Mouse (Mus musculus): ENCODE data around the gene Akap2.

The Akap2 gene

GRCm38 (mm10) chr4:57764392-57764791 is 46.9 kb downstream of the Akap2 start:
- no peak for DNase-seq

- no peak for DNase-seq
These were observed 47.5 kb downstream of the Akap2 start for GRCm38 (mm10) chr4:57764926-57765325.

- DNase-seq, result no peak
These were observed 48.3 kb downstream of the Akap2 start for GRCm38 (mm10) chr4:57765806-57766205.

GRCm38 (mm10) chr4:57769007-57769406 is 51.5 kb downstream of the Akap2 start:
- DNase-seq, result no peak

GRCm38 (mm10) chr4:57770185-57770823 is 52.8 kb downstream of the Akap2 start:
- no peak for DNase-seq

GRCm38 (mm10) chr4:57771558-57772219 is 54.2 kb downstream of the Akap2 start:
- no peak for DNase-seq

GRCm38 (mm10) chr4:57772851-57773510 is 55.5 kb downstream of the Akap2 start:
- DNase-seq, result no peak

GRCm38 (mm10) chr4:57774517-57774916 is 57.1 kb downstream of the Akap2 start:
- DNase-seq, result no peak

GRCm38 (mm10) chr4:57775582-57775981 is 58.1 kb downstream of the Akap2 start:
- no peak for DNase-seq

- DNase-seq, result no peak
These were observed 62.9 kb downstream of the Akap2 start for GRCm38 (mm10) chr4:57780403-57780802.

GRCm38 (mm10) chr4:57780833-57781641 is 63.6 kb downstream of the Akap2 start:
- DNase-seq, result no peak

- peak; percentile 18 to 20 for DNase-seq
These were observed 64.5 kb downstream of the Akap2 start for GRCm38 (mm10) chr4:57781994-57782393.

GRCm38 (mm10) chr4:57782549-57783390 is 65.3 kb downstream of the Akap2 start:
- DNase-seq, result peak in 1 of 2 experiments; percentile 3

- no peak for DNase-seq
These were observed 65.9 kb downstream of the Akap2 start for GRCm38 (mm10) chr4:57783391-57783770.

- DNase-seq, result no peak
These were observed 66.6 kb downstream of the Akap2 start for GRCm38 (mm10) chr4:57783853-57784600.

GRCm38 (mm10) chr4:57788709-57789108 is 71.3 kb downstream of the Akap2 start:
- DNase-seq, result no peak

GRCm38 (mm10) chr4:57789118-57789517 is 71.7 kb downstream of the Akap2 start:
- no peak for DNase-seq

- no peak for DNase-seq
These were observed 76.5 kb downstream of the Akap2 start for GRCm38 (mm10) chr4:57793989-57794388.

- no peak for DNase-seq
These were observed 77.1 kb downstream of the Akap2 start for GRCm38 (mm10) chr4:57794547-57794946.

- DNase-seq, result no peak
These were observed 80.3 kb downstream of the Akap2 start for GRCm38 (mm10) chr4:57797548-57798285.

Data from cerebellum, postnatal 36 days (tissue).